9 mouse cellular contexts compared by ENCODE assay signal in the genomic region with DNA sequence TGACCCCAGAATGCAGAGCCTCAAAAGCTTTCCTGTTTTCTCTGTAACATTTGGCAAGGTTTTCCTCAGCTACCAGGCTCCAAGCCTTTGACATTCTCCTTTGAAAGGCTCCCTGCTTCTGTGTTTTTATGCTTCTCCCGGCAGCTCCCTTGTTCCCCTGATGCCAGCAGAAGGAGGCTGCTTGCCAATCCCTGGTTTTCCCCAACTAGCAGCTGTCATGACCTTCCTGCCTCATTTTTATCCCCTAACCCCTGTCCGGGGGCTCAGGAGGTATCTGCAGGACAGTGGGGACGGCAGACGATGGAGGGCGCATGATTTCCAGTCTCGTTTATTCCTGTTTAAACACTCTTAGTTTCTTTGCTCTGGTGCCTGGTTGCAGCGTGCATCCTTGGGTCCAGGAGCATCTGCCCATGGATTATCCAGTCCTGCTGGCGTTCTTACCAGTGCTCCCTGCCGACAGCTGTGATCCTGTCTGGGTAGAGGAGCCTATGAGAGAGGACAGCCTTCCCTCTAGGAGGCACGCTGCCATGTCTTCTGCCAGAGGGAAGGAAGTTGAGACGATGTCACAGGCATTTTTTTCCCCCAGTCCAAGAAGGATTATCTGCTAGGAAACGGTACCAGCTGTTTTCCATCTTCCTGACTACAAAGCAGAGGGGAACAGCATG.
DNase-seq lines count a peak whose midpoint lies in the region; ATAC-seq lines count a peak whose summit lies in the region.
"Had no signal": no experiment of that assay in that cellular context is flagged by ENCODE, and none has a peak within 500 bp of the region (broad histone marks: within the 10 kb centered on the region; RNA-seq: fewer than 3 reads in every experiment).

No protein-coding gene starts in this region.

- H3K4me3 ChIP-seq in brown adipose tissue, adult 24 weeks (ENCODE audit: insufficient read depth, low read depth, low read length): peak overlapping the region; percentile 26; the same call in 1 of the 2 replicates
- 0 out of 2 replicates have a peak overlapping the region, but pooled peaks have one; percentile 7 for H3K4me3 ChIP-seq in embryonic facial prominence, embryonic 15.5 days (replicated peaks)
- no peak overlapping the region for H3K4me3 ChIP-seq in heart, embryonic 10.5 days
- H3K4me3 ChIP-seq in midbrain, embryonic 13.5 days (replicated peaks): 0 out of 2 replicates have a peak overlapping the region, but pooled peaks have one; percentile 10
- no peak overlapping the region for H3K4me3 ChIP-seq in stomach, embryonic 15.5 days (replicated peaks)
- H3K4me3 ChIP-seq: megakaryocyte, embryonic 14.5 days had no signal

- no peaks in the 10 kb centered on the region for H3K36me3 ChIP-seq in embryonic facial prominence, embryonic 15.5 days
- no peaks in the 10 kb centered on the region for H3K36me3 ChIP-seq in heart, embryonic 10.5 days
- H3K36me3 ChIP-seq in midbrain, embryonic 13.5 days: no peaks in the 10 kb centered on the region; the same call in 1 of the 2 replicates
- no peaks in the 10 kb centered on the region for H3K36me3 ChIP-seq in stomach, embryonic 15.5 days

- no peaks in the 10 kb centered on the region for H3K9me3 ChIP-seq in embryonic facial prominence, embryonic 15.5 days (replicated peaks)
- H3K9me3 ChIP-seq in heart, embryonic 10.5 days: no peaks in the 10 kb centered on the region
- H3K9me3 ChIP-seq in midbrain, embryonic 13.5 days: no peaks in the 10 kb centered on the region
- H3K9me3 ChIP-seq in stomach, embryonic 15.5 days: no peaks in the 10 kb centered on the region
- H3K9me3 ChIP-seq: megakaryocyte, embryonic 14.5 days had no signal

- no peak for DNase-seq in heart, embryonic 10.5 days (ENCODE audit: low spot score)
- DNase-seq in kidney, adult 9 months: peak; percentile 46
- DNase-seq in left cerebral cortex, postnatal 4 days: peak; percentile 89
- no peak for DNase-seq in spleen, adult 12 weeks (ENCODE audit: low spot score)

- 7% methylated on average over 12 of the region's 12 CpGs for WGBS in embryonic facial prominence, embryonic 15.5 days
- WGBS in heart, embryonic 10.5 days: 40% methylated on average over 12 of the region's 12 CpGs
- WGBS in midbrain, embryonic 13.5 days: 10% methylated on average over 12 of the region's 12 CpGs
- WGBS in stomach, embryonic 15.5 days: 20% methylated on average over 12 of the region's 12 CpGs

- peak overlapping the region; percentile 20 for H3K27ac ChIP-seq in brown adipose tissue, adult 24 weeks (replicated peaks; ENCODE audit: low read depth, low read length)
- peak overlapping the region; percentile 92 for H3K27ac ChIP-seq in embryonic facial prominence, embryonic 15.5 days (replicated peaks)
- peak overlapping the region; percentile 86 for H3K27ac ChIP-seq in heart, embryonic 10.5 days
- H3K27ac ChIP-seq in midbrain, embryonic 13.5 days: peak overlapping the region; percentile 99
- peak overlapping the region; percentile 89 for H3K27ac ChIP-seq in stomach, embryonic 15.5 days

- no peaks in the 10 kb centered on the region for H3K27me3 ChIP-seq in embryonic facial prominence, embryonic 15.5 days
- no peaks in the 10 kb centered on the region for H3K27me3 ChIP-seq in heart, embryonic 10.5 days (ENCODE audit: insufficient read depth, poor library complexity, severe bottlenecking)
- no peaks in the 10 kb centered on the region for H3K27me3 ChIP-seq in midbrain, embryonic 13.5 days
- no peaks in the 10 kb centered on the region for H3K27me3 ChIP-seq in stomach, embryonic 15.5 days (replicated peaks)

- peaks cover 7% of the 10 kb centered on the region for H3K4me1 ChIP-seq in brown adipose tissue, adult 24 weeks (ENCODE audit: control insufficient read depth, insufficient read depth, insufficient read length, low read length)
- H3K4me1 ChIP-seq in embryonic facial prominence, embryonic 15.5 days: peaks cover 38% of the 10 kb centered on the region
- H3K4me1 ChIP-seq in heart, embryonic 10.5 days: peaks cover 38% of the 10 kb centered on the region
- H3K4me1 ChIP-seq in midbrain, embryonic 13.5 days (replicated peaks): peaks cover 50% of the 10 kb centered on the region
- peaks cover 5% of the 10 kb centered on the region for H3K4me1 ChIP-seq in stomach, embryonic 15.5 days
- H3K4me1 ChIP-seq: megakaryocyte, embryonic 14.5 days had no signal

- H3K4me2 ChIP-seq in embryonic facial prominence, embryonic 15.5 days (replicated peaks): peak overlapping the region; percentile 43
- peak overlapping the region; percentile 47 for H3K4me2 ChIP-seq in midbrain, embryonic 13.5 days (replicated peaks)
- peak overlapping the region; percentile 41 for H3K4me2 ChIP-seq in stomach, embryonic 15.5 days

- H3K9ac ChIP-seq in embryonic facial prominence, embryonic 15.5 days: no peak overlapping the region
- peak overlapping the region; percentile 60 for H3K9ac ChIP-seq in midbrain, embryonic 13.5 days (replicated peaks)
- no peak overlapping the region for H3K9ac ChIP-seq in stomach, embryonic 15.5 days

- intact Hi-C loops in left cerebral cortex, postnatal 4 days (cut with DNase I): no loop called here

- ATAC-seq in embryonic facial prominence, embryonic 15.5 days (ENCODE audit: insufficient number of reproducible peaks, low FRiP score, low TSS enrichment, low read depth): peak; percentile 83
- ATAC-seq in midbrain, embryonic 13.5 days: peak; percentile 87
- peak; percentile 43; the same call in 1 of the 2 replicates for ATAC-seq in stomach, embryonic 15.5 days (ENCODE audit: insufficient read depth, low FRiP score, low read depth)

Comparison
In these comparisons a context has a peak if more than half of its experiments do, and no peak if none do; other contexts are left out.
1. H3K27ac ChIP-seq: peak in every context shown above with its lines; median percentile 99 in midbrain, embryonic 13.5 days; 92 in embryonic facial prominence, embryonic 15.5 days; 89 in stomach, embryonic 15.5 days; 86 in heart, embryonic 10.5 days; 20 in brown adipose tissue, adult 24 weeks.
2. H3K4me3 ChIP-seq: peak in brown adipose tissue, adult 24 weeks (single experiment), embryonic facial prominence, embryonic 15.5 days (single experiment) and midbrain, embryonic 13.5 days (single experiment); none in heart, embryonic 10.5 days (single experiment) and stomach, embryonic 15.5 days (single experiment).
3. DNase-seq: peak in kidney, adult 9 months (single experiment) and left cerebral cortex, postnatal 4 days (single experiment); none in heart, embryonic 10.5 days (single experiment) and spleen, adult 12 weeks (single experiment).
4. Peak in every context shown above with its lines, with median percentiles within 50 percentile points of each other: ATAC-seq and H3K4me2 ChIP-seq.